Mouse (Mus musculus) thymus, adult 2 months (tissue): Measurements from ENCODE around the gene Prkaa1.

Experiments used
- CTCF ChIP-seq: fragments of 200-500 bp; IDR thresholded peaks from 2 replicates; pipeline ENCODE4 v1.5.1; 2012; ENCODE audit warnings: mild to moderate bottlenecking, control low read depth, low read length, moderate library complexity, borderline replicate concordance; ENCODE audit not compliant: control insufficient read depth, poor library complexity, insufficient read depth; ENCODE audit errors: extremely low read depth
- POLR2A ChIP-seq: fragments of 200-500 bp; IDR thresholded peaks from 2 replicates; pipeline ENCODE4 v1.6.1; 2012; ENCODE audit warnings: mild to moderate bottlenecking, low read length, control low read depth, moderate library complexity; ENCODE audit not compliant: control insufficient read depth, poor library complexity, insufficient read depth; ENCODE audit errors: extremely low read depth

- TF ChIP-seq CTCF (no peak), POLR2A (no peak)
Observed at GRCm38 (mm10) chr15:5205222-5205621, 61.6 kb downstream of the Prkaa1 start.
